Mouse (Mus musculus): Measurements from ENCODE around the gene Gm2381.
"Not testable (repeated sequence)": the region's sequence is repeated elsewhere in the genome, so short reads cannot be mapped to it uniquely, and the experiment has no call there.

Gm2381 gene

GRCm38 (mm10) chr7:42866801-42867458 is at the start of gene Gm2381:
Gene Gm2381, minus strand, starts transcription at chr7:42867234.
- in situ Hi-C loops (cut with MboI, MseI): not testable (repeated sequence)

- in situ Hi-C loops (cut with MboI, MseI): not testable (repeated sequence)
These were observed 31.0 kb upstream of the Gm2381 start for GRCm38 (mm10) chr7:42898067-42898466.

GRCm38 (mm10) chr7:42878090-42878489 is 11.1 kb upstream of the Gm2381 start:
- in situ Hi-C loops (cut with MboI, MseI): loop anchor here (5.0 kb wide), 1 partner anchor 126 kb away; no protein-coding TSS in a partner anchor

- in situ Hi-C loops (cut with MboI, MseI): not testable (repeated sequence)
These were observed 28.7 kb downstream of the Gm2381 start for GRCm38 (mm10) chr7:42838366-42838765.

- in situ Hi-C loops (cut with MboI, MseI): no loop called here
These were observed 34.8 kb downstream of the Gm2381 start for GRCm38 (mm10) chr7:42832221-42832620.

- in situ Hi-C loops (cut with MboI, MseI): not testable (repeated sequence)
These were observed 73.6 kb downstream of the Gm2381 start, which contains the start of gene Vmn2r62 for GRCm38 (mm10) chr7:42793425-42793824. Gene Vmn2r62, minus strand, starts transcription at chr7:42793525.

Data from T-helper 1 cell (primary cell).